In the genomic region with DNA sequence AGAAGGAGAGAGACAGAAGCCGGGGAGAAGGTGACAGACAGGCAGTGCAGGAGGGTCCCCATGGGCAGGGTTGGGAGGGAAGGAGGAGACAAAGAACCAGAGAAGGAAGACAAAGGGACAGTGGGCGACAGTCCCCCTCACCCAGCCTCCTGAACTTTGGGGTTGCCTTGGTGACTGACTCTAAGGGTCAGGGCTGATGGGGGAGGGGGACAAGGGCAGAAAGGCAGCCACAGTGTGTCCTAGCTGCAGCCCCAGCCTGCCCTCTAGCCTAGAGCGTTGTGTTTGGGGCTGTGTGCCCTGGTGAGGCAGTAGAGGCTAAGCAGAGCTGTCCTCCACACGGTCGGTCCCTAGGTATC, we compare ENCODE assay signal across 11 mouse cellular contexts. TPM values are rescaled to one million over a fixed set of nuclear protein-coding genes. Genes with fewer than 3 reads are reported as not detected.
DNase-seq lines count a peak whose midpoint lies in the region; ATAC-seq and TF ChIP-seq lines count a peak whose summit lies in the region.
"Had no signal": no experiment of that assay in that cellular context is flagged by ENCODE, and none has a peak within 500 bp of the region (broad histone marks: within the 10 kb centered on the region; RNA-seq: fewer than 3 reads in every experiment).

No protein-coding gene starts in this region.

- peaks cover 30% of the 10 kb centered on the region; the same call in 1 of the 2 replicates for H3K4me1 ChIP-seq in kidney, embryonic 14.5 days (ENCODE audit: control insufficient read depth, insufficient read depth, low read length)
- H3K4me1 ChIP-seq in forebrain, embryonic 14.5 days (ENCODE audit: control insufficient read depth, insufficient read depth, low read length): peaks cover 48% of the 10 kb centered on the region
- H3K4me1 ChIP-seq in limb, embryonic 14.5 days (ENCODE audit: control insufficient read depth, insufficient read depth, low read length): peaks cover 10% of the 10 kb centered on the region; the same call in 1 of the 2 replicates

- H3K4me3 ChIP-seq in kidney, embryonic 14.5 days (ENCODE audit: low read length): peak overlapping the region; percentile 17
- H3K4me3 ChIP-seq in forebrain, embryonic 14.5 days (ENCODE audit: low read depth, low read length): peak overlapping the region; percentile 38
- no peak overlapping the region for H3K4me3 ChIP-seq in limb, embryonic 14.5 days (replicated peaks; ENCODE audit: low read length)
- H3K4me3 ChIP-seq: heart, adult 2 months had no signal

- H3K9ac ChIP-seq in kidney, embryonic 14.5 days (ENCODE audit: low read depth, low read length): peak overlapping the region; percentile 56
- H3K9ac ChIP-seq in forebrain, embryonic 14.5 days (ENCODE audit: low read length): peak overlapping the region; percentile 80
- H3K9ac ChIP-seq in limb, embryonic 14.5 days (ENCODE audit: low read depth, low read length, severe bottlenecking): peak overlapping the region; percentile 43; the same call in 1 of the 2 replicates

- intact Hi-C loops in left cerebral cortex, postnatal 4 days (cut with DNase I): no loop called here

- TF ChIP-seq POLR2A in limb, embryonic 14.5 days (IDR thresholded peaks at IDR 0.05; ENCODE audit: borderline replicate concordance, extremely low read depth, insufficient read depth, insufficient read length): no peak

- peak overlapping the region; percentile 40 for H3K4me2 ChIP-seq in kidney, embryonic 14.5 days (replicated peaks; ENCODE audit: low read depth, low read length)
- peak overlapping the region; percentile 88 for H3K4me2 ChIP-seq in forebrain, embryonic 14.5 days (ENCODE audit: low read length)
- H3K4me2 ChIP-seq in limb, embryonic 14.5 days (replicated peaks; ENCODE audit: low read depth, low read length, severe bottlenecking): no peak overlapping the region

- H3K27me3 ChIP-seq in kidney, embryonic 14.5 days (ENCODE audit: control insufficient read depth, insufficient read depth, low read length): no peaks in the 10 kb centered on the region
- H3K27me3 ChIP-seq in forebrain, embryonic 14.5 days (replicated peaks; ENCODE audit: control insufficient read depth, insufficient read depth, low read length): no peaks in the 10 kb centered on the region
- no peaks in the 10 kb centered on the region for H3K27me3 ChIP-seq in limb, embryonic 14.5 days (ENCODE audit: control insufficient read depth, insufficient read depth, low read length)

- peaks cover 32% of the 10 kb centered on the region for H3K36me3 ChIP-seq in kidney, embryonic 14.5 days (ENCODE audit: control insufficient read depth, insufficient read depth, low read length)
- H3K36me3 ChIP-seq in forebrain, embryonic 14.5 days (ENCODE audit: control insufficient read depth, insufficient read depth, low read length): peaks cover 65% of the 10 kb centered on the region
- peaks cover 36% of the 10 kb centered on the region for H3K36me3 ChIP-seq in limb, embryonic 14.5 days (ENCODE audit: control insufficient read depth, insufficient read depth, low read length)

- no peak for DNase-seq in kidney, postnatal 10 days
- peak; percentile 71 for DNase-seq in forebrain, embryonic 14.5 days (ENCODE audit: low spot score)
- no peak for DNase-seq in limb, embryonic 14.5 days (ENCODE audit: low spot score)
- peak; percentile 56 for DNase-seq in retina, postnatal 1 day
- no peak for DNase-seq in left cerebral cortex, postnatal 4 days
- no peak for DNase-seq in gastrocnemius, postnatal 10 days
- no peak for DNase-seq in yolk sac, embryonic 10.5 days (ENCODE audit: low spot score)
- DNase-seq: heart, adult 2 months; layer of hippocampus, postnatal 36 days; right cerebral cortex, postnatal 4 days had no signal

- H3K27ac ChIP-seq in kidney, embryonic 14.5 days (ENCODE audit: low read depth, low read length): peak overlapping the region; percentile 99
- peak overlapping the region; percentile 99 for H3K27ac ChIP-seq in forebrain, embryonic 14.5 days (ENCODE audit: low read depth, low read length)
- no peak overlapping the region for H3K27ac ChIP-seq in limb, embryonic 14.5 days (replicated peaks; ENCODE audit: low read depth, low read length)
- H3K27ac ChIP-seq: heart, adult 2 months had no signal

- peak; percentile 6; the same call in 1 of the 2 replicates for ATAC-seq in kidney, embryonic 14.5 days (ENCODE audit: low FRiP score, low TSS enrichment)
- ATAC-seq in forebrain, embryonic 14.5 days: peak; percentile 33
- no peak for ATAC-seq in limb, embryonic 14.5 days (ENCODE audit: low FRiP score, low read depth)

- WGBS in kidney, embryonic 14.5 days: 16% methylated on average over 5 of the region's 5 CpGs
- WGBS in forebrain, embryonic 14.5 days: 5% methylated on average over 5 of the region's 5 CpGs
- 36% methylated on average over 5 of the region's 5 CpGs for WGBS in limb, embryonic 14.5 days

- peaks cover 17% of the 10 kb centered on the region for H3K9me3 ChIP-seq in kidney, embryonic 14.5 days (ENCODE audit: control insufficient read depth, low read length)
- peaks cover 7% of the 10 kb centered on the region for H3K9me3 ChIP-seq in forebrain, embryonic 14.5 days (replicated peaks; ENCODE audit: control insufficient read depth, low read length)
- peaks cover 15% of the 10 kb centered on the region for H3K9me3 ChIP-seq in limb, embryonic 14.5 days (ENCODE audit: control insufficient read depth, low read length)

RNA-seq across cellular contexts. Expression of gene Celsr2, which starts 5.0 kb away (rescaled TPM):
- polyA plus RNA-seq in kidney, embryonic 14.5 days (2014; fragmentation: Nextera tagmentation; extraction: Ambion mirVana): 22.1 and 27.9 TPM in 2 replicates
- polyA plus RNA-seq in forebrain, embryonic 14.5 days (2014; fragmentation: Nextera tagmentation; extraction: Ambion mirVana): 38.4 and 39.9 TPM in 2 replicates
- polyA plus RNA-seq in limb, embryonic 14.5 days (2012; rRNA removed): 18.9 and 23.3 TPM in 2 replicates
- polyA plus RNA-seq in limb, embryonic 14.5 days (2014; fragmentation: Nextera tagmentation; extraction: Ambion mirVana): 10.5 and 15.5 TPM in 2 replicates
- total RNA-seq in left cerebral cortex, postnatal 4 days (2021): 100 to 1,000 TPM; 136 to 149 TPM
- 1 to 10 TPM; 2.9 to 4.3 TPM for total RNA-seq in gastrocnemius, postnatal 10 days (2021)

RNA-seq across cellular contexts. Expression of gene Psrc1, which starts 26.7 kb away (rescaled TPM):
- 48.9 and 51.4 TPM in 2 replicates for polyA plus RNA-seq in kidney, embryonic 14.5 days (2014; fragmentation: Nextera tagmentation; extraction: Ambion mirVana)
- 32.6 and 42.0 TPM in 2 replicates for polyA plus RNA-seq in forebrain, embryonic 14.5 days (2014; fragmentation: Nextera tagmentation; extraction: Ambion mirVana)
- polyA plus RNA-seq in limb, embryonic 14.5 days (2012; rRNA removed): 86.7 and 91.5 TPM in 2 replicates
- polyA plus RNA-seq in limb, embryonic 14.5 days (2014; fragmentation: Nextera tagmentation; extraction: Ambion mirVana): 38.0 and 39.1 TPM in 2 replicates
- total RNA-seq in left cerebral cortex, postnatal 4 days (2021): 1 to 10 TPM; 4.3 to 6.9 TPM
- 1 to 10 TPM; 2.3 to 3.0 TPM for total RNA-seq in gastrocnemius, postnatal 10 days (2021)

RNA-seq across cellular contexts. Expression of gene Sars, which starts 34.7 kb away (rescaled TPM):
- polyA plus RNA-seq in kidney, embryonic 14.5 days (2014; fragmentation: Nextera tagmentation; extraction: Ambion mirVana): 106 and 120 TPM in 2 replicates
- polyA plus RNA-seq in forebrain, embryonic 14.5 days (2014; fragmentation: Nextera tagmentation; extraction: Ambion mirVana): 227 and 241 TPM in 2 replicates
- 52.4 and 80.2 TPM in 2 replicates for polyA plus RNA-seq in limb, embryonic 14.5 days (2012; rRNA removed)
- polyA plus RNA-seq in limb, embryonic 14.5 days (2014; fragmentation: Nextera tagmentation; extraction: Ambion mirVana): 108 and 118 TPM in 2 replicates
- total RNA-seq in left cerebral cortex, postnatal 4 days (2021): 100 to 1,000 TPM; 194 to 199 TPM
- total RNA-seq in gastrocnemius, postnatal 10 days (2021): 100 to 1,000 TPM; 109 to 111 TPM

RNA-seq across cellular contexts. Expression of gene Mybphl, which starts 45.6 kb away (rescaled TPM):
- not detected in 2 replicates for polyA plus RNA-seq in kidney, embryonic 14.5 days (2014; fragmentation: Nextera tagmentation; extraction: Ambion mirVana)
- polyA plus RNA-seq in forebrain, embryonic 14.5 days (2014; fragmentation: Nextera tagmentation; extraction: Ambion mirVana): not detected in 2 replicates
- polyA plus RNA-seq in limb, embryonic 14.5 days (2012; rRNA removed): not detected in 2 replicates
- polyA plus RNA-seq in limb, embryonic 14.5 days (2014; fragmentation: Nextera tagmentation; extraction: Ambion mirVana): not detected in 2 replicates
- under 1 TPM in 1 of 2 experiments, not detected in 1; 0.30 TPM for total RNA-seq in left cerebral cortex, postnatal 4 days (2021)
- total RNA-seq in gastrocnemius, postnatal 10 days (2021): not detected

Comparison
In these comparisons a context has a peak if more than half of its experiments do, and no peak if none do; other contexts are left out.
1. DNase-seq: peak in forebrain, embryonic 14.5 days (single experiment) and retina, postnatal 1 day (single experiment); none in kidney, postnatal 10 days (single experiment), limb, embryonic 14.5 days (single experiment), left cerebral cortex, postnatal 4 days (single experiment), gastrocnemius, postnatal 10 days (single experiment) and yolk sac, embryonic 10.5 days (single experiment).
2. Peak in every context shown above with its lines, with median percentiles within 50 percentile points of each other: H3K9ac ChIP-seq.